Mouse (Mus musculus) lung, adult 2 months (tissue): Measurements from ENCODE around the gene Ttc7.

ENCODE experiments used
- CTCF ChIP-seq: fragments of 200-500 bp; IDR thresholded peaks from 2 replicates; pipeline ENCODE4 v1.5.1; 2011; ENCODE audit warnings: mild to moderate bottlenecking, low read length, control low read depth; ENCODE audit not compliant: insufficient read depth
- POLR2A ChIP-seq: fragments of 200-500 bp; IDR thresholded peaks from 2 replicates; pipeline ENCODE4 v1.6.1; 2011; ENCODE audit warnings: low read depth, mild to moderate bottlenecking, control low read depth, low read length, borderline replicate concordance; ENCODE audit errors: extremely low read depth

- TF ChIP-seq CTCF (no peak), POLR2A (no peak)
Observed at GRCm38 (mm10) chr17:87429431-87429830, 146.7 kb downstream of the Ttc7 start.
